Mouse (Mus musculus): ENCODE data around the gene Hist1h1b.
A peak's percentile ranks its signal among the peaks of the same experiment; 100 is the strongest.
"Not testable (repeated sequence)": the region's sequence is repeated elsewhere in the genome, so short reads cannot be mapped to it uniquely, and the experiment has no call there.

Gene Hist1h1b

DNA sequence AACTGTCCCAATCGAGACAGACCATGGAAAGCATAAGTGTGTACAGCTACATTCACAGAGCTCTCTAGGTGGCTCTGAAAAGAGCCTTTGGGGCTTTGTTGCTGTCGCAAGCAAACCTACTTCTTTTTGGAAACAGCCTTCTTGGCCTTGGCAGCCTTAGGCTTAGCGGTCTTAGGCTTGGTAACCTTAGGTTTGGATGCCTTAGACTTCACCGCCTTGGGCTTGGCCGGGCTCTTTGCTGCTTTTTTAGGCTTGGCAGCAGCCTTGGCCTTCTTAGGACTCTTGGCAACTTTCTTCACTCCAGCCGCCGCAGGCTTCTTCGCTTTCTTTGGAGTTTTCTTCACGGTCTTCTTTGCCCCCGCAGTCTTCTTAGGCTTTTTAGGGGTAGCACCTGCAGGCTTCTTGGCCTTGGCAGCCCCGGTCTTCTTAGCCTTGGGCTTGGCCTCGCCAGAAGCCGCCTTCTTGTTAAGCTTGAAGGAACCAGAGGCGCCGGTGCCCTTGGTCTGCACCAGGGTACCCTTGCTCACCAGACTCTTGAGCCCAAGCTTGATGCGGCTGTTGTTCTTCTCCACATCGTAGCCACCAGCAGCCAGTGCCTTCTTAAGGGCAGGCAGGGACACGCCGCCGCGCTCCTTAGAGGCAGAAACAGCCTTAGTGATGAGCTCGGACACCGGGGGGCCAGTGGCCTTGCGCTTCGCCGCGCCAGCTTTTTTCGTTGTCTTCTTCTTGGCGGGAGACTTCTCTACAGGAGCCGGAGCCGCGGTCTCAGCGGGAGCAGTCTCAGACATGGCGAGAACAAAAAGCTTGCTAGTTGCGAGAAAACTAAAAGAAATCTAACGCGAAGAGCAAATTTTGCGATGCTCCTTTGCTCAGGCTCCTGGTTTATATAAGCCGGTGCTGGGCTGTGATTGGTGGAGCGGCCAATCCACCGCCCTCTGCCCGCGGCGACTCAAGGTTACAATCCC is at the start of gene Hist1h1b:
Gene Hist1h1b, minus strand, starts transcription at position 859 of the 965 bp plus-strand sequence.
- peak; percentile 73 to 81 for DNase-seq (ENCODE audit: low spot score in 2 of 2)

DNA sequence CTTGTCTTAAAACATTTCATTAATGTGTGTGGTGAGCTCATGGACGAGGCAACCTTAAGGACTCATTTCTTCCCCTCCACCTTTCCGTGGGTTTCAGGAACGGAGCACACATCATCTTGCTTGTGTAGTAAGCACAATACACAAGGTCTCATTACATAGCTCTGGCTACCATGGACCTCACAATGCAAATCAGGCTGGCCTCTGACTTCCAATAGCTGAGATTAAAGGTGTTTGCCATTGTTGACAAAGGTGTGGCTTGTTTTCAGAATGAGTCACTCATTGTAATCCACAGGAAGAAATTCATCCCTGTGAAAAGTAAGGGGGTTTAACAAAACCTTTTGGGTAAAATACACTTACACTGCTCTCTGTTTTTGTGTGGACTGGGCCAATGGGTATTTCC is 48.1 kb upstream of the Hist1h1b start:
- DNase-seq (ENCODE audit: low spot score in 2 of 2): no peak

DNA sequence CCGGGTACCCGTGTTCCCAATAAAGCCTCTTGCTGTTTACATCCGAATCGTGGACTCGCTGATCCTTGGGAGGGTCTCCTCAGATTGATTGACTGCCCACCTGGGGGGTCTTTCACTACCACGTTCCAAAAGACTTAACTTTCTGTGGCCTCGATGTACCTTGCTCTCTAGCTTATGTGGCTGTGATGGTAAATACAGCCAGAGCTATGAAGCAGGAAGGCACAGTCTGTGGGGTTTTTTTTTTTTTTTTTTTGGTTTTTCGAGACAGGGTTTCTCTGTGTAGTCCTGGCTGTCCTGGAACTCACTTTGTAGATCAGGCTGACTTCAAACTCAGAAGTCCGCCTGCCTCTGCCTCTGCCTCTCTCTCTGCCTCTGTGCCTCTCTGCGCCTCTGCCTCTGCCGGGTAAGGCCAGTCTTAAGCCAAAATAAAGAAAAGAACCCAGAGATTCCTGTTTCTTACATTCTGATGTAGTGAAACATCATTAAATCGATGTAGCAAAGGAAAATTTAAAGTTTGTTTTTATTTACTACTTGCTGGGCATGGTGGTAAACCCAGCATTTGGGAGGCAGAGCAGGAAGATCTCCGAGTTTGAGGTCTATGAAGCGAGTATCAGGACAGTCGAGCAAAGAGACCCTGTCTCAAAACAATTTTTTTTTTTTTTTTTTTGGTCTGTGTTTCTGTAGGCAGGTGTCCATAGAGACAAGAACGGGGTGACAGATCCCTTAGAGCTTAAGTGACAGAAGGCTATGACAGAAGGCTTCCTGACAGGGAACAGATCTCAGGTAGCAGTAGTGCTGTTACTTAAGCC is 39.9 kb upstream of the Hist1h1b start:
- DNase-seq (ENCODE audit: low spot score in 2 of 2): not testable (repeated sequence)

DNA sequence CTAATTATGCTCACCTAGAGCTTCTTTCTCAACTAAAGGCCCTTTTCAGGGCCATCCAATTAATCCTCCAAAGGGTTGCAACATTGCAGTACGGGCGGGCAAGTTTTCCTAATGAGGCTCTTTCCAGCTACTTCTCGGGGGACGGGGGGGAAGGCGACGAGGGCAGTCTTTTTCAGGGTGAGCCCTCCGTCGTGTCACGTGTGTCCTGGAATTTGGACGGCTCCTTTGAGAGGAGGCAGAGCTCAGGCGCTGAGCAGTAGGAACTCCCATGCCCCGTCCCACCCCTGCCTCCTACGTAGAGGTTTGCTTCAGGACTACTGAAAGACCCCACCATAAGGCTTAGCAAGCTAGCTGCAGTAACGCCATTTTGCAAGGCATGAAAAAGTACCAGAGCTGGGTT is 31.7 kb upstream of the Hist1h1b start:
- DNase-seq (ENCODE audit: low spot score in 2 of 2): not testable (repeated sequence)

DNA sequence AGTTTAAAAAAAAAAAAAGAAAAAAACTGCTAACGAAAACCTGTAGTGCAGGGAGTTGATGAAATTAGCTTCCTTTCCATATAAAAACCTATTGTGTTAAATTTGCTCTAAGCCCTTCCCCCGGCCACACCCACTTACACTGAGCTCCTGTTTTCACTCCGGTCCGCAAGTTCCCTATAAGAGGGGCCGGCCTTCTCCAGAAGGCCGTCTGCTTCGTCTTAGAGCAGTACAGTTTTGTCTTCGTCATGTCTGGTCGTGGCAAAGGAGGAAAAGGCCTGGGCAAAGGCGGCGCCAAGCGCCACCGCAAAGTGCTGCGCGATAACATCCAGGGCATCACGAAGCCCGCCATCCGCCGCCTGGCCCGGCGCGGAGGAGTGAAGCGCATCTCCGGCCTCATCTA is 31.1 kb upstream of the Hist1h1b start, which contains the start of gene Hist1h4m:
Gene Hist1h4m, plus strand, starts transcription at position 208 of the 400 bp plus-strand sequence.
- peak; percentile 67 to 72 for DNase-seq (ENCODE audit: low spot score in 2 of 2)

DNA sequence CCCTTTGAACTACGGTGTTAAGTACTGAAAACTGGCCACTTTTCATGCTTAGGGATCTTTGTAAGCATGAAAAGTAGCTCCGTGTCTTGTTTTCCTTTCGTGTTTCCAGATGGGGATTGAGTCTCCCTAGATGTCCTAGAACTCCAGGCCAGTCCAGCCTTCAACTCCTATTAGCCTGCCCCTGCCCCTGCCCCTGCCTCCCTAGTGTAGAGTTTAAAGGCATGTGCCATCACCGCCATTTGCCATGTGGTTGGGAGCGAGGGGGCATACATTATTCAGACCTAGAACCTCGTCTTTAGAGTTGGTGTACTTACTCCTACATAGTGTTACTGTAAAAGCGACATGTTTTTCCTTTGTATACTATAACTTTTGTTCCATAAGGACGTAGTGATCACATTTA is 30.6 kb upstream of the Hist1h1b start:
- DNase-seq (ENCODE audit: low spot score in 2 of 2): not testable (repeated sequence)

DNA sequence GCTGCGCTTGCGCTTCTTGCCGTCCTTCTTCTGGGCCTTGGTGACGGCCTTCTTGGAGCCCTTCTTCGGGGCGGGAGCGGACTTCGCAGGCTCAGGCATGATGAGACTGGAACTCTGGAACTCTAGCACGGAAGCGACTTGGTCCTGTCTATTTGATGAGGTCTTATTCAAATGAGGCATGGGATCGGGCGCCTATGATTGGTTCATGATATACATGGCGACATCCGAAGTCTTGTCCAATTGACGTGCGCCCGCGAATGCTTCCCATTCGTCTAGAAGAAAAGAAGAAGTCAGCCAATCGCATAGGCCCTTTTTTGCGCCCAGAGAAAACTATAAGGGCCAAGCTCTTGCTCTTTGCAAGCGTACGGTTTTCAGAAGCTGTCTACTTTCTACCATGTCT is 29.6 kb upstream of the Hist1h1b start, which contains the start of the genes Hist1h2bq and Hist1h2ao:
Gene Hist1h2bq, minus strand, starts transcription at position 125 of the 400 bp plus-strand sequence.
Gene Hist1h2ao, plus strand, starts transcription at position 393 of the 400 bp plus-strand sequence.
- not testable (repeated sequence) for DNase-seq (ENCODE audit: low spot score in 2 of 2)

DNA sequence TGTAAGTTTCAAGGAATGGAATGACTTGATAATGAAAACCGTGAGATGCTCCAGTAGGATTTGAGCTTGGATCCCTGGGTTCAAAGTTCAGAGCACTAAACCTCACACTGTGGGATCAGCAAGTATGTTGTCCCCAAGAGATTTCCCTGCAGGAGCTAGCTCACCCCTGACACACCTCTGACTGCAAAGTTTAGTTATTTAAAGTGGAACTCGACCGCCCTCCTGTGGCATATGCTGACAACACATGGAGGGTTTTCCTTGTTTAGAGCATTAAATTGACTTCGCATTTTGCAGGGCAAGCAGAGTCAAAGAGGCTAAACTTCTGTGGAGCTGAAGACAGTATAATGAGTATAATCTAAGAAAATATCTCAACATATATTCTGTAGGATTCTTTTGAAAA is 22.6 kb upstream of the Hist1h1b start:
- DNase-seq (ENCODE audit: low spot score in 2 of 2): not testable (repeated sequence)

DNA sequence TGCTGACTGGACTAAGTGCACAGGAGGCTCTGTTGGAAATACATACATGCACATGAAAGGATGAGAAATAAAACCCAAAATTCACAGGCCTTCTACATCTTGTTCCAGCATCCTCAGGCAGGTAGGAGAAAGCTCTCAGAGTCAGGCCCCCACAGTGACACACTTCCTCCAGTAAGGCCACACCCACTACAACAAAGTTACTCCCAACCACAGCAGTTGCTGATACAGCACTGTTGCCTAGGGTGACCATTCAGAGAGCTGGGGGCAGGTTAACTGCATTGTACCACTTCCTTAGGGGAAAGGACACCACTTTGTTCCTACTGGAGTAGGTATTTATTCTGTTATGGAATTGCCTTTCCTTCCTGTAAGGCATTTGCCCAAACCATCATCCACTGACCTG is 16.7 kb upstream of the Hist1h1b start:
- DNase-seq (ENCODE audit: low spot score in 2 of 2): not testable (repeated sequence)

DNA sequence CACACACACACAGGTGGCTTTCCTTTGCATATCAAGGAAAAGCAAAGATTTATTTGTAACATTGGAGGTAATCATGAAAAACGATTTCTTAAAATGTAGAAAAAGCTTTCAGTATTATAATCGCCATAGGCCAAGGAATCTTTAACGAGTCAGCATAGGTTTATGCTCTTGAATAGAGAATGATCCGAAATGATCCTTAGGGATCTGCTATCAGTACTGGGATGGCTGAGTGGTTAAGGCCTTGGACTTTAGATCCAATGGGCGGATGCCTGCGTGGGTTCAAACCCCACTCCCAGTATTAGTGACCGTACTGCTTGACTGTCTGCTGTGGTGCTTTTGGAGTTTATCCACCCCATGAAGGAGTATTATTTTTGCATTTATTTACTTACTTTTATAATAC is 15.2 kb upstream of the Hist1h1b start:
- no peak for DNase-seq (ENCODE audit: low spot score in 2 of 2)

DNA sequence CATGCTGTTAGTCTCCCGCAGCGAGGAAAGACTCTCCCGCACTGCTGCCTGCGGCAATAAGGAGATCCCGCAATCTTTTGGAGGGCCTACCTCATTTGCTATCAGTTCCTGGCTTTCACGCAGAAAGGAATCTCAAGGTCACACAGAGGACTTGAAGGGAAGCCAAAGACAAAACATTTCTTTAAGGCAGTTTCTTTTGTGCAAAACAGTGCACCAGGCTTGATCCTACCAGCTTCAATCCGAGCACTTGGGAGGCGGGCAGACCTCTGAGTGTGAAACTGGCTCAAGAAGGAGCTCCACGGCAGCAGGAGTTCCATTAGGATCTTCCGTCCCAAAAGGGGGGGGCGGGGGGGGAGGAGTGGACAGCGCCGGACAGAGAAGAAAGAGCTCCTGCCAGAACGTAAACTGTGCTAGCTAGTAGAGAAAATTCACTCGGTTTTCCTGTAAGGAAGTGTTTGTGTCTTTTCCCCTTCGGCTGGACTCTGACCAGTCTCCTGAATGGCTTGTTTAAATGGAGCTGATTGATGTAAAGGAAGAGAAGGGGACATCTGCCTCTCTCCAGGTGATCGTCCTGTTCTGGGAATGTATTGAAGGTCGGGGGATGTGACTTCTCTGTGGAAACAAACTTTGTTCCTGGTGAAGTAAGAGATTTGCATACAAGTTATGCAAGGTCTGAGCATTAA is 10.3 kb upstream of the Hist1h1b start:
- DNase-seq (ENCODE audit: low spot score in 2 of 2): no peak

DNA sequence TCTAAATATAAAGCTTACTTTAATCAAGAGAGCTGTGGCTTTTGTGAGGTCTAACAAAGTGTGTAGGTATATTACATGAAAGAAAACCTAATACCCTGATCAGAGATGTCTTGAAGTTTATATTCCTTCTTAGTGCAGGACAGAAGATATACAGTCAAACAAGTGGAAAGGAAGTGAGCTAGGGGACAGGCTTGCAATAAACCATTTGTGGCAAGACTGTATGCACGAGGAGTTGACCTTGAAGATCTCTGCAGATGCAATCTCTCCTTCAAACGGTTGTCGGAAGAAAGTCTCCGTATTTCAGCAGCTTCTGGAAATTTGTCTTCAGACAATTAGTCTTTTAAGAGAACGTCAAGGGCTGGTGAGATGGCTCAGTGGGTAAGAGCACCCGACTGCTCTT is 9.5 kb upstream of the Hist1h1b start:
- no peak for DNase-seq (ENCODE audit: low spot score in 2 of 2)

DNA sequence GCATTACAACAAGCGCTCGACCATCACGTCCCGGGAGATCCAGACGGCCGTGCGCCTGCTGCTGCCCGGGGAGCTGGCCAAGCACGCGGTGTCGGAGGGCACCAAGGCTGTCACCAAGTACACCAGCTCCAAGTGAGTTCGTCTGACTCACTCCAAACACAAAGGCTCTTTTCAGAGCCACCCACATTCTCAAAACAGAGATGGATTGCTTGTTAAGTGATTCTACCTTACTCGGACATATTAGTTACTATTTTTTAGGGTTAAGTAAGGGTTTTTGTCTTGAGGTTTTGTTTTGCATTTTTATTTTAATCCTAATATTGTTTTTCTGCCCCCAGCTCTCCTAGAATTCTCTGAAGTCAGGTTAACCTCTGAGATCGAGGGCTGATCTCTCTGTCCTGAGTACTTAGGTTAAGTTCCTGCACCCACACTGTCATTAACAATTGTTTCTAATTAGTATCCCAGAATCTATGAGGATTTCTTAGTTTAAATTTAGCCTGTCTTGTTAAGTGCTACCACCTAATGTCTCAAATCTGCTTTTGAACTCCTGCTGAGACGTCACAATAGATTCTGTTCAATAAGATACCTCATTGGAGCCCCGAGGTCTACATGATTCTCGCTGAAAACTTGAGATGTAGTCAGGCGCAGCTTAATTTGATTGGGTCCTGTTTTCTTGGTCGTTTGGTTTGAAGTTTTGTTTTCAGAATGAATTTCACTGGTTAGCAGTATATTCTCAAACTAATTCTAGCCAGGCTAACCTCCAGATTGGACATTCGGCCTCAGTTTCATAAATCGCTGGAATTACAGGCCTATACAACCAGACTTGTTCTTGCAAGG is 7.6 kb upstream of the Hist1h1b start:
- DNase-seq (ENCODE audit: low spot score in 2 of 2): no peak

DNA sequence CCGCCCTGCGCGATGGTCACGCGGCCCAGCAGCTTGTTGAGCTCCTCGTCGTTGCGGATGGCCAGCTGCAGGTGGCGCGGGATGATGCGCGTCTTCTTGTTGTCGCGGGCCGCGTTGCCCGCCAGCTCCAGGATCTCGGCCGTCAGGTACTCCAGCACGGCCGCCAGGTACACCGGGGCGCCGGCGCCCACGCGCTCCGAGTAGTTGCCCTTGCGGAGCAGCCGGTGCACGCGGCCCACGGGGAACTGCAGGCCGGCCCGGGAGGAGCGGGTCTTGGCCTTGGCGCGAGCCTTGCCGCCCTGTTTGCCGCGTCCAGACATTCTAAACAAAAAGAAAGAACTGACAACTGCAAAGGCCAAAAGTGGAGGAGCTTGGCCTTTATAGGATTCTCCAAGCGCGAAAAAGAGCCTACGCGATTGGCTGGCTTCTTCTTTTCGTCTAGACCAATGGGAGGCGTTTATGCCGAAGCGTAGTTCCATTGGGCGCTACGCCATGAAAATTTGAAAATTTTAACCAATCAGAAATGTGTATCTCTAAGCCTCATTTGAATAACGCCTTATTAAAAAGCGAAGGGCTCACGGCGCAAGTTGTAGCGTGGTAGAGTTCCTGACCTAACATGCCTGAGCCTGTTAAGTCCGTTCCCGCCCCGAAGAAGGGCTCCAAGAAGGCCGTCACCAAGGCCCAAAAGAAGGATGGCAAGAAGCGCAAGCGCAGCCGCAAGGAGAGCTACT is 6.6 kb upstream of the Hist1h1b start, which contains the start of the genes Hist1h2an and Hist1h2bp:
Gene Hist1h2an, minus strand, starts transcription at position 320 of the 731 bp plus-strand sequence.
Gene Hist1h2bp, plus strand, starts transcription at position 563 of the 731 bp plus-strand sequence.
- peak; percentile 90 to 94 for DNase-seq (ENCODE audit: low spot score in 2 of 2)

DNA sequence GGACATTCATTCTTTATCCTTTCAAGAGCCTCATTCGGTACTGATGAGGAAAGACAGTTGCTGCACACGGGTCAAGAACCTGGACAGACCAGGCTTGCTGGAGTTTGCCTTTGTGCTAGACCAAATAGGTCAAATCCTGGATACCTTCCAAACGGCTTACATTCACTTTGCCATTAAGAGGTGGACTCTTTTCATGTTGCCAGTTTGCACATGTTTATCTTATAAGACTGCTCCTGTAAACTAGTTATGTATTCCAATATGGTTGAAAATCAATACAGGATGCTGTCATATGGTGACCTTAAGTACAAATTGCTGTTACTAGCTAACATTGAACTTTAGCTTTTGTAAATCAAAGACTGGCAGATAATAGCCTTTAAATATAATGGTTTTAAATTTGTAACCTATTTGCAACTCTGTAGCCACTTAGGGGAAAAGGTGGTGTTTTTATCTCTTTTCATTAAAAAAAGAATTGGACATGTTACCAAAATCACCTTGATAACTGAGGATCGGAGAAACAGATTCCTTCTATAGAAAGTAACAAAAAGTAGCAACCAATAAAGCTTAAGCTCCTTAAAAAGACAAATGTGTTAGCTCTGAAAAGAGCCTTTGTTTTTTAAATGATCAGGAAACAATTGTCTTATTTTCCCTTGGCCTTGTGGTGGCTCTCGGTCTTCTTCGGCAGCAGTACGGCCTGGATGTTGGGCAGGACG is 5.9 kb upstream of the Hist1h1b start:
- no peak for DNase-seq (ENCODE audit: low spot score in 2 of 2)

DNA sequence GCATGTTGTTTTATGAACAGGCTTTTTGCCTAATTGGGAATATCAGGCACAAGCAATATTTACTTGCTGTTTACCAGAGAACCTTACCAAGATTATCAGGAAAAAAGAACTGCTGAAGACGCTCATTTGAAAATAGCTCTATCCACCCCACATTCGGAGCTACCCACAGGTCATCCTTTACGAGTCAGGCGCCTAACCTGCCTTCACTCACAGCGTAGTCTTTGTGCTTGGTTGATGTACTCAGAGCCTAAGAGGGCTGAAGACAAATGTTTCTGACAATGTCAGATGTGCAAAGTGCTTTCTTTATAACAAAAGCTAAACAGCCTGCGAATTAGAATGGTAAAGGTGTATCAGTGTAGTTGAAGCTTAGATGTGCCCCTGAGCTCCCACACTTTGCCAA is 3.9 kb upstream of the Hist1h1b start:
- no peak for DNase-seq (ENCODE audit: low spot score in 2 of 2)

DNA sequence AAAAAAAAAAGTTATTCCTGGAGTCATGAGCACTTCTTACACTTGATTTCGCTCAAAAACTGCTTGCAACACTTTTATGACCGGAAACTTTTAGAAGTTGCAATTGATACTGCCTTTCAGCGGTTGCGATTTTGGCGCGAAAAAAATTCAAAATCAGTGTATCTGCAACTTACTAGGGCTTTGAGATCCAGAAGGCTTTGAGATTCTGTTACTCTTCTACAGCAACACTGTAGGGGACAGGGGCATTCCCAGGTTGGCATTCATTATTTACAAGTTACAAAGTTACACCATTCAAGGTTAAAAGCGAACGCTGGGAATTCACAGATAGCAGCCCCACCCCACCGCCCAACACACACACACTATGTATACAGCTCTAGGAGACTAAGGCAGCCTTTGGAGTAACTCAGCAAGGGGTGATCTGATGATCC is 3.3 kb upstream of the Hist1h1b start:
- DNase-seq (ENCODE audit: low spot score in 2 of 2): peak; percentile 21 to 45

DNA sequence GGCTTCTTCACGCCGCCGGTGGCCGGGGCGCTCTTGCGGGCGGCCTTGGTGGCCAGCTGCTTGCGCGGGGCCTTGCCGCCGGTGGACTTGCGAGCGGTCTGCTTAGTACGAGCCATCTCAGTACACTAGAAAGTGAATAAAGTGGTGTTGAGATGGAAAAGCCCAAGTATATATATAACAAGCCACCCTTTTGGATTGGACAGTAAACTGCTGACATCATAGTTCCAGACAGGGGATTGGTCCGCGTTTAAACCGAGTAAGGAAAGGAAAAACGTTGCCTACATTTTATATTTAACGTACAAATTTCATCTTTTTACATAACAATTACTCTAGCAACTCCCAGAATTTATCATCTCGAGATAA is 2.8 kb upstream of the Hist1h1b start, which contains the start of gene Hist1h3i:
Gene Hist1h3i, minus strand, starts transcription at position 116 of the 363 bp plus-strand sequence.
- peak; percentile 75 to 86 for DNase-seq (ENCODE audit: low spot score in 2 of 2)

Data from spleen, postnatal 36 days (tissue).